Mouse (Mus musculus) cortical plate, adult 2 months (tissue): Measurements from ENCODE around the gene Ssh1. TPM values are rescaled to one million over a fixed set of nuclear protein-coding genes. Genes with fewer than 3 reads are reported as not detected.

ENCODE experiments used
- H3K27ac ChIP-seq: fragments of 200-500 bp; 2 replicates; pipeline ENCODE4 v1.5.1; 2012; ENCODE audit warnings: low read length, control low read depth, inconsistent platforms; ENCODE audit not compliant: insufficient read depth
- H3K4me1 ChIP-seq: fragments of 200-500 bp; 2 replicates; pipeline ENCODE4 v1.6.1; 2011; ENCODE audit warnings: low read length; ENCODE audit not compliant: control insufficient read depth, insufficient read depth
- H3K4me3 ChIP-seq: fragments of 200-500 bp; 2 replicates; pipeline ENCODE4 v1.5.1; 2011; ENCODE audit warnings: mild to moderate bottlenecking, low read length, control low read depth; ENCODE audit not compliant: insufficient read depth
- CTCF ChIP-seq: fragments of 200-500 bp; IDR thresholded peaks from 2 replicates; pipeline ENCODE4 v1.5.1; 2011; ENCODE audit warnings: mild to moderate bottlenecking, control low read depth, low read length; ENCODE audit not compliant: insufficient read depth; ENCODE audit errors: extremely low read depth
- POLR2A ChIP-seq: fragments of 200-500 bp; IDR thresholded peaks from 2 replicates; pipeline ENCODE4 v1.6.1; 2011; ENCODE audit warnings: mild to moderate bottlenecking, low read length, control low read depth; ENCODE audit not compliant: insufficient read depth; ENCODE audit errors: extremely low read depth
- polyA plus RNA-seq: library from polyadenylated mRNA; depleted of rRNA; stranded (reverse); fragments of >200 nt; gene quantifications from 2 replicates; pipeline ENCODE4 v1.2.3, GENCODE M21; 2012

The Ssh1 gene
- polyA plus RNA-seq, 1 experiment, result 10.3 TPM

- Histone ChIP-seq H3K4me1 (0 out of 2 replicates have a peak, but pooled peaks cover 1% of the 10 kb centered on the region), H3K27ac (no peak overlapping the region), H3K4me3 (no peak overlapping the region)
- TF ChIP-seq CTCF (no peak), POLR2A (no peak)
Observed at GRCm38 (mm10) chr5:114027217-114027944, 33.7 kb upstream of the Ssh1 start.

GRCm38 (mm10) chr5:114024885-114025284, 31.2 kb upstream of the Ssh1 start:
- 0 out of 2 replicates have a peak, but pooled peaks cover 1% of the 10 kb centered on the region for H3K4me1 ChIP-seq
- H3K4me3 ChIP-seq, result no peak overlapping the region
- TF ChIP-seq POLR2A, result no peak
- no peak for TF ChIP-seq CTCF
- no peak overlapping the region for H3K27ac ChIP-seq

GRCm38 (mm10) chr5:114024390-114024789, 30.7 kb upstream of the Ssh1 start:
- TF ChIP-seq POLR2A, result no peak; the same call in 1 of the 2 replicates
- TF ChIP-seq CTCF, result no peak
- H3K27ac ChIP-seq, result no peak overlapping the region
- no peak overlapping the region for H3K4me3 ChIP-seq
- H3K4me1 ChIP-seq, result 0 out of 2 replicates have a peak, but pooled peaks cover 1% of the 10 kb centered on the region

GRCm38 (mm10) chr5:114015121-114015520, 21.4 kb upstream of the Ssh1 start:
- TF ChIP-seq POLR2A, result no peak
- TF ChIP-seq CTCF, result no peak
- Histone ChIP-seq H3K4me3 (no peak overlapping the region), H3K27ac (no peak overlapping the region), H3K4me1 (no peaks in the 10 kb centered on the region)

- Histone ChIP-seq H3K27ac (no peak overlapping the region), H3K4me3 (no peak overlapping the region), H3K4me1 (no peaks in the 10 kb centered on the region)
- TF ChIP-seq CTCF (no peak), POLR2A (no peak)
Observed at GRCm38 (mm10) chr5:114009049-114009448, 15.4 kb upstream of the Ssh1 start.

- TF ChIP-seq CTCF (no peak), POLR2A (no peak)
- Histone ChIP-seq H3K4me1 (no peaks in the 10 kb centered on the region), H3K4me3 (no peak overlapping the region), H3K27ac (no peak overlapping the region)
Observed at GRCm38 (mm10) chr5:114007753-114008453, 14.2 kb upstream of the Ssh1 start.

GRCm38 (mm10) chr5:114006974-114007373, 13.3 kb upstream of the Ssh1 start:
- no peak overlapping the region for H3K4me3 ChIP-seq
- TF ChIP-seq POLR2A (no peak), CTCF (no peak)
- H3K4me1 ChIP-seq, result no peaks in the 10 kb centered on the region
- no peak overlapping the region for H3K27ac ChIP-seq

GRCm38 (mm10) chr5:114005100-114005499, 11.4 kb upstream of the Ssh1 start:
- no peak for TF ChIP-seq CTCF
- no peak for TF ChIP-seq POLR2A
- H3K4me1 ChIP-seq, result no peaks in the 10 kb centered on the region
- H3K4me3 ChIP-seq, result no peak overlapping the region
- H3K27ac ChIP-seq, result no peak overlapping the region

- Histone ChIP-seq H3K4me3 (no peak overlapping the region), H3K4me1 (no peaks in the 10 kb centered on the region), H3K27ac (no peak overlapping the region)
- TF ChIP-seq POLR2A (no peak), CTCF (no peak)
Observed at GRCm38 (mm10) chr5:114004573-114004972, 10.9 kb upstream of the Ssh1 start.

- TF ChIP-seq CTCF, result no peak
- no peak for TF ChIP-seq POLR2A
- H3K4me1 ChIP-seq, result no peaks in the 10 kb centered on the region
- no peak within 1 kb of the TSS for H3K27ac ChIP-seq
- H3K4me3 ChIP-seq, result no peak within 1 kb of the TSS
Observed at GRCm38 (mm10) chr5:114003542-114003941, 9.8 kb upstream of the Ssh1 start, which contains the start of gene Dao. TSS of gene Dao (plus strand) at chr5:114003703.
